Mouse (Mus musculus) bone marrow, adult 2 months (tissue): ENCODE results near the gene Pdzd8.

Source experiments
- CTCF ChIP-seq: fragments of 200-500 bp; IDR thresholded peaks from 2 replicates; pipeline ENCODE4 v1.5.1; 2011; ENCODE audit warnings: low read length, control low read depth; ENCODE audit not compliant: control insufficient read depth, insufficient read depth
- POLR2A ChIP-seq: fragments of 200-500 bp; IDR thresholded peaks from 2 replicates; pipeline ENCODE4 v1.6.1; 2011; ENCODE audit warnings: low read depth, mild to moderate bottlenecking, control low read depth, low read length, borderline replicate concordance; ENCODE audit not compliant: control insufficient read depth

- TF ChIP-seq CTCF (no peak), POLR2A (no peak)
These were observed 79.7 kb downstream of the Pdzd8 start for GRCm38 (mm10) chr19:59265907-59266306.
